Mouse (Mus musculus) heart, postnatal 0 days (tissue): ENCODE data around the gene Daglb. TPM values are rescaled to one million over a fixed set of nuclear protein-coding genes. Genes with fewer than 3 reads are reported as not detected.
"Not testable (repeated sequence)": the region's sequence is repeated elsewhere in the genome, so short reads cannot be mapped to it uniquely, and the experiment has no call there.

Experiments
- ATAC-seq: fragments of 200-750 bp; cut with Nextera tagmentation; 2 replicates; pipeline ENCODE4 v1.8.0; 2017; ENCODE audit warnings: low read depth, moderate number of reproducible peaks, moderate library complexity; ENCODE audit not compliant: insufficient read depth
- DNase-seq: peaks from one replicate; pipeline ENCODE4 v3.0.0-alpha.2; 2016; ENCODE audit warnings: low spot score
- H3K27ac ChIP-seq: fragments of 300-500 bp; sonication (generic); 2 replicates; pipeline ENCODE4 v1.5.1; 2014; ENCODE audit warnings: low read depth, mild to moderate bottlenecking
- H3K27me3 ChIP-seq: fragments of 300-500 bp; sonication (generic); 2 replicates; pipeline ENCODE4 v1.6.1; 2014; ENCODE audit warnings: low read length, mixed read lengths; ENCODE audit not compliant: control insufficient read depth, insufficient read depth
- H3K36me3 ChIP-seq: fragments of 300-500 bp; sonication (generic); replicated peaks from 2 replicates; pipeline ENCODE4 v1.6.1; 2014; ENCODE audit warnings: low read length, mixed read lengths; ENCODE audit not compliant: control insufficient read depth, insufficient read depth
- H3K4me1 ChIP-seq: fragments of 300-500 bp; sonication (generic); 2 replicates; pipeline ENCODE4 v1.6.1; 2014; ENCODE audit warnings: antibody characterized with exemption; ENCODE audit not compliant: control insufficient read depth, insufficient read depth
- H3K4me2 ChIP-seq: fragments of 300-500 bp; sonication (generic); 2 replicates; pipeline ENCODE4 v1.6.1; 2014; ENCODE audit warnings: low read depth, mild to moderate bottlenecking, low read length, moderate library complexity
- H3K4me3 ChIP-seq: fragments of 300-500 bp; sonication (generic); 2 replicates; pipeline ENCODE4 v1.5.1; 2014; ENCODE audit warnings: low read depth, low read length
- H3K9ac ChIP-seq: fragments of 300-500 bp; sonication (generic); replicated peaks from 2 replicates; pipeline ENCODE4 v1.6.1; 2014; ENCODE audit warnings: low read depth, low read length, mixed read lengths
- H3K9me3 ChIP-seq: fragments of 300-500 bp; sonication (generic); replicated peaks from 2 replicates; pipeline ENCODE4 v1.6.1; 2016; ENCODE audit warnings: low read length; ENCODE audit not compliant: control insufficient read depth
- CTCF ChIP-seq: IDR thresholded peaks from 2 replicates; pipeline ENCODE4 v1.5.1; 2016; ENCODE audit warnings: antibody characterized with exemption, control low read depth, low read depth
- EP300 ChIP-seq: IDR thresholded peaks from 2 replicates; pipeline ENCODE4 v1.6.1; 2016; ENCODE audit warnings: antibody characterized with exemption, low read depth
- WGBS: fragments of 180-500 bp; shearing (Covaris S2); extraction: QIAGEN DNeasy Blood & Tissue Kit; methylation state at CpG from one replicate; pipeline ENCODE4 v1.1.7; 2014; 5-methylcytosine and 5-hydroxymethylcytosine counted together
- polyA plus RNA-seq: library from polyadenylated mRNA; unstranded; fragments of >200 nt; fragmentation: Nextera tagmentation; extraction: Ambion mirVana; gene quantifications from 2 replicates; pipeline ENCODE4 v1.2.1, GENCODE M21; 2015
- total RNA-seq: library from RNA; depleted of rRNA; stranded (reverse); fragments of >200 nt; gene quantifications from 2 replicates; pipeline ENCODE4 v1.2.3, GENCODE M21; 2014; ENCODE audit warnings: low replicate concordance

Daglb gene
- total and polyA plus RNA-seq, 2 experiments from 2014 or later = 8.0 to 11.3 TPM

DNA sequence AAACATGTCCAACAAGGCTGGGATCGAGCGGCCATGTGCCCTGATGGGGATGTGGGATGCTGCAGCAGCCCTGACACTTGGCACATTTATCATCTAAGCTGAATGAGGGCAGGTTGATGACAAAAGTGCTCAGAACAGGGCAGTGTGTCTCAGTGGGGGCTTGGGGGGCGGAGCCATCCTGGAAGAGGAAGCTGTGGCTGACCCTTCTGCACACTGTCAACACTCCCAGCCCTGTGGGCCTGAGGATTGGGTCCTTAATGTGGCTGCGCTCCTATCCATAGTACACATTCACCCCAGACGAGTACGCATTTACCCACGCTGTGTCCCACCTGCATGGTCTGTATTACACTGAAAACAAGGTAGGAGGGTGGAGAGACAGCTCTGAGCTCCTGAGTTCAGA is 34.8 kb downstream of the Daglb start:
- DNase-seq = no peak
- Histone ChIP-seq H3K36me3 (peaks cover 29% of the 10 kb centered on the region), H3K4me2 (no peak overlapping the region), H3K27me3 (no peaks in the 10 kb centered on the region), H3K27ac (no peak overlapping the region), H3K4me3 (no peak overlapping the region), H3K9ac (no peak overlapping the region), H3K9me3 (no peaks in the 10 kb centered on the region), H3K4me1 (no peaks in the 10 kb centered on the region)
- TF ChIP-seq CTCF (no peak), EP300 (no peak)
- ATAC-seq = no peak
- WGBS = 82% methylated on average over 7 of the region's 7 CpGs

DNA sequence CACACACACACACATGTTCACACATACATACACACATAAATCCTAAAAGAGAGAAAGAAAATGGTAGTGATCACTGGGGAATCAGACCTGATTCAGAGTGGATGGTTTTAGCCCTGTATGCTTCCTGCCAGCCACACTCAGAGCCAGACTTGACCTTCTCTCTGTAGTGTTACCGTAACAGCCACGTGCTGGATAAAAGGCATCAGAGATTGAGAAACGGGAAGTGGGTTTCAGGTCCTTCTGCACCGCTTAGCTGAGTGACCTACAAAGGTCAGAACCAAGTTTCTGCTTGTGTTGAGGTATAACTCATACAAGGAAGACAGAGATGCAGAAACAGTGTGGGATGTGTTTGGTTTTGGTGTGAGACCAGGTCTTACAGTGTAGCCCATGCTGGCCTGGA is 35.3 kb downstream of the Daglb start:
- Histone ChIP-seq H3K27me3 (no peaks in the 10 kb centered on the region), H3K4me2 (no peak overlapping the region), H3K36me3 (peaks cover 34% of the 10 kb centered on the region), H3K4me1 (no peaks in the 10 kb centered on the region), H3K9ac (no peak overlapping the region), H3K9me3 (no peaks in the 10 kb centered on the region), H3K4me3 (no peak overlapping the region), H3K27ac (no peak overlapping the region)
- ATAC-seq (no peak), DNase-seq (no peak)
- WGBS = 65% methylated on average over 4 of the region's 4 CpGs
- TF ChIP-seq CTCF (no peak), EP300 (no peak)

DNA sequence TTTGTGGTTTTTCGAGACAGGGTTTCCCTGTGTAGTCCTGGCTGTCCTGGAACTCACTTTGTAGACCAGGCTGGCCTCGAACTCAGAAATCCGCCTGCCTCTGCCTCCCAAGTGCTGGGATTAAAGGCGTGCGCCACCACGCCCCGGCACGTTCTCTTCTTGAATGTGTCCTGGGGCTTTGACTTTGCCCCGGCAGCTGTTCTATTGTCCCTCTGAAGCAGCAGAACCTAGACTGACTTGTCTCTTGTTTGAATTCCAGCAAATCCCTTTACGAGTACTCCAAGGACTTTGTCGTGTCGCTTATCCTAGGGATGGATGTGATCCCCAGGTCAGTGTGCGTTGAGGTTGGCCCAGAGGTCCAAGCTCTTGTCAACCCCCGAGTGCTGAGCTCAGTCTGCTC is 36.3 kb downstream of the Daglb start:
- not testable (repeated sequence) for H3K4me3 ChIP-seq, ATAC-seq, H3K4me1 ChIP-seq, H3K9me3 ChIP-seq, H3K4me2 ChIP-seq, DNase-seq, H3K9ac ChIP-seq, H3K27ac ChIP-seq, H3K27me3 ChIP-seq
- peaks cover 44% of the 10 kb centered on the region for H3K36me3 ChIP-seq
- 92% methylated on average over 14 of the region's 14 CpGs for WGBS

DNA sequence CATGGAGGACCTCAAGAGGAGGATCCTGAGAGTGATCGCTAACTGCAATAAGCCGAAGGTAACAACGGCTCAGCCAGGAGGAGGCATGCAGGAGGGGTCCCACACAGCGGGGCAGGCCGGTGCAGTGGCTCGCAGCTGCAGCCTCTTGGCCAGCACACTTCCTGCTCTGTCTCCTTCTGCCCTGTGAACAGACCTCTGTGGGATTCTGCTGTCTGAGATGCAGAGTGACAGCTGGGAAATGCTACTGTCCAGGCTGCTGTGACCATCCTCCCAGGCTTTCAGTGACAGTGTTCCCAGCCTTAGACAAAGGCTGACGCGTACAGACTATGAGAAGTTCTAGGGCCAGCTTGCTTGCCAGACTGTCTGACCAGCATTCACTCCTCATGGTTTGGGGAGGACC is 36.8 kb downstream of the Daglb start:
- Histone ChIP-seq H3K4me3 (no peak overlapping the region), H3K27me3 (no peaks in the 10 kb centered on the region)

DNA sequence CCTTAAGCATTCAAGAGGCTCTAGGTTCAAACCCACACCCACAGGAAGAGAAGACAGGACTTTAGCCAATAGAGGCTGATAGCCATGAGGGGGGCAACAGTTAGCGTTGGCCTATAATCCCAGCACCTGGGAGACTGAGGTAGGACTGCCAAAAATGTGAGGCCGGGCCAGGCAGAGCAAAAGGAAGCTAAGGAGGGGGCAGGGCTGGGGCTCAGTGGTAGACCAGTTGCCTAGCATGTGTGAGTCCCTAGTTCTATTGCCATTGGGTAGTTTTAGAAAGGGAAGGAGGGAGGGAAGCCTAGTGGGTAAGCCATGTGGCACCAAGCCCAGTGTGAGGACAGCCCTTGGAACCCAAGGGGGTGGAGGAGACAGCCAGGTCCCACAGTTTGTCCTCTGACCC is 37.3 kb downstream of the Daglb start:
- ATAC-seq (no peak), DNase-seq (no peak)
- no peak overlapping the region for H3K9ac ChIP-seq
- H3K4me3 ChIP-seq = no peak overlapping the region
- 80% methylated on average over 2 of the region's 2 CpGs for WGBS
- no peaks in the 10 kb centered on the region for H3K27me3 ChIP-seq
- peaks cover 47% of the 10 kb centered on the region for H3K36me3 ChIP-seq
- H3K4me1 ChIP-seq = no peaks in the 10 kb centered on the region
- peak overlapping the region; percentile 20; the same call in 1 of the 2 replicates for H3K27ac ChIP-seq
- no peaks in the 10 kb centered on the region for H3K9me3 ChIP-seq
- TF ChIP-seq CTCF (no peak), EP300 (no peak)
- no peak overlapping the region for H3K4me2 ChIP-seq

More for the DNA sequence above, 36.8 kb downstream of the Daglb start:
- DNase-seq (no peak), ATAC-seq (no peak)
- 72% methylated on average over 8 of the region's 8 CpGs for WGBS
- peaks cover 47% of the 10 kb centered on the region for H3K36me3 ChIP-seq
- no peak for TF ChIP-seq EP300
- TF ChIP-seq CTCF = no peak
- no peaks in the 10 kb centered on the region for H3K4me1 ChIP-seq
- H3K4me2 ChIP-seq = no peak overlapping the region
- H3K27ac ChIP-seq = no peak overlapping the region
- no peak overlapping the region for H3K9ac ChIP-seq
- H3K9me3 ChIP-seq = no peaks in the 10 kb centered on the region

DNA sequence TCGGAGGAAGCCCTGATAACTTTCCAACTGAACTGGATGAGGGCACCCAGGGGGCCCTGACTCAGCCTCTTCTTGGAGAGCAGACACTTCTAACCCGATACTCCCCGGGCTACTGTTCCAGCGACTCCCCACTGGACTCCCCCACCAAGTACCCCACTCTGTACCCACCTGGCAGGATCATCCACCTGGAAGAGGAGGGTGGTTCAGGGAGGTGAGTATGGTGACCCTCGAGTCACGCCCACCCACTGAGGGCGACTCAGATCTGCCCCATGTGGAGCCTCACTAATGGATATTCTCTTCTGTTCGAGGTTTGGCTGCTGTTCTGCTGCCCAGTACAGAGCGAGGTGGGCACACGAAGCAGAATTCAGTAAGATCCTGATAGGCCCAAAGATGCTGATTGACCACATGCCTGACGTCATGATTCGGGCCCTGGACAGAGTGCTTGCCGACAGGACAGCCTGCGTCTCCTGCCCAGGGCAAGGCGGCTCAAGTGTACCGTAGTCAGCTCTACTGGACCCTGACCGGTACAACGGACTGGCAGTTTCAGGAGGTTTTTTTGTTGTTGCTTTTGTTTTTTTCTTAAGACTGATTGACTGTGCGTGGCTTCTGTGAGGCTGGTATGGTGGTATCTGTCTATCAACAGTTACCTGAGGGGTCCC is 38.6 kb downstream of the Daglb start:
- Histone ChIP-seq H3K4me2 (no peak overlapping the region), H3K9ac (no peak overlapping the region), H3K4me3 (no peak overlapping the region), H3K27me3 (no peaks in the 10 kb centered on the region), H3K9me3 (no peaks in the 10 kb centered on the region), H3K27ac (no peak overlapping the region), H3K36me3 (peaks cover 52% of the 10 kb centered on the region), H3K4me1 (no peaks in the 10 kb centered on the region)
- ATAC-seq (no peak), DNase-seq (no peak)
- TF ChIP-seq EP300 = no peak
- TF ChIP-seq CTCF = no peak
- WGBS = 87% methylated on average over 19 of the region's 19 CpGs
